Mouse (Mus musculus): ENCODE measurements at regions not wholly inside any gene's neighbourhood (a gene's known extent, or its start where the extent isn't known, plus 50 kb on each side); places are given as distances from the start of the nearest gene placed in this dataset.

DNA sequence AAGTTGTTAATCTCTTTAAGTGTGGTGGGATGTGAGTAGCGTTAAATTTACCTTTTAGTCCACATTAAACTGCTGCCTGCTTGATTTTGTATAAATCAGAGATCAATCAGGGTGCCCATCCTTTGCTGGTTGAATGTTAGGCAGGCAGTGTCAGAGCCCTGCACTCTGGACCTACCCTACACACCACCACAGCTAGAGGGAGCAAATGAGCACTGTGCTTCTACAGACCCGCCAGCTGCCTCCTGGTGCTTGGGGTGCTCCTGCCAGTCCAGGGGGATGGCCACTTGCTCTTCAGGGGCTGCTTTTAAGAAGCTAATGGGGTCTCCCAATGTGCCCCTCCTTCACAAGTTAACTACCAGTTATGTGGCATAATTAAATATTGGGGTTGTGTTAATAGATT is 96.3 kb downstream of the Tex36 start:
- Histone ChIP-seq H3K36me3 (replicated peaks; ENCODE audit: control insufficient read depth, insufficient read depth, low read length) (no peaks in the 10 kb centered on the region), H3K27ac (ENCODE audit: low read depth) (no peak overlapping the region), H3K4me2 (ENCODE audit: low read depth, low read length) (no peak overlapping the region), H3K27me3 (ENCODE audit: control insufficient read depth, insufficient read depth, low read length) (no peaks in the 10 kb centered on the region), H3K9me3 (replicated peaks; ENCODE audit: control insufficient read depth, low read length) (no peaks in the 10 kb centered on the region), H3K4me3 (ENCODE audit: low read depth, low read length) (no peak overlapping the region), H3K4me1 (ENCODE audit: control insufficient read depth, insufficient read depth) (no peaks in the 10 kb centered on the region), H3K9ac (replicated peaks; ENCODE audit: low read depth, low read length) (no peak overlapping the region)
- DNase-seq (ENCODE audit: low spot score) (no peak), ATAC-seq (ENCODE audit: insufficient read depth, low read depth) (no peak)
- TF ChIP-seq EP300 (IDR thresholded peaks at IDR 0.05; ENCODE audit: low read depth) (no peak), CTCF (IDR thresholded peaks at IDR 0.05; ENCODE audit: low read depth) (no peak)
- WGBS, result 73% methylated on average over 2 of the region's 2 CpGs

DNA sequence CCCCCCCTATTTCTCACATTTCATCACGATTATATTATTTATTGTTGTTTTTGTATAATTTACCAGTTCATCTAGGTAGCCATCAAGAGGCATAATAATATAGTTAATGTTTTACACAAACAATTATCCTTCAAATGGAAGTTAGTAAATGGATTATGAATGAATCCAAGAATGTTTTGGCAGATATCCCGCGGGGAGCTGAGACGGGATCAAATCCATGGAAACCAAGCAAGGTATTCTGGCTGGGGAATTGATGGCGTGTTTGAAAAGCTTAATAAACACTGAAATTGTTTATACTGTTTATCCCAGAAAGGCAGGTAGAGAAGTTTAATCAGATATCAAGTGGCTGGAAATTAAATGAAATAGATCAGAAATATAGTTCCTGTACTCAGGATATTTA is 98.0 kb downstream of the Tex36 start:
- TF ChIP-seq EP300 (IDR thresholded peaks at IDR 0.05; ENCODE audit: low read depth) (no peak), CTCF (IDR thresholded peaks at IDR 0.05; ENCODE audit: low read depth) (no peak)
- H3K9ac ChIP-seq (replicated peaks; ENCODE audit: low read depth, low read length), result no peak overlapping the region

DNA sequence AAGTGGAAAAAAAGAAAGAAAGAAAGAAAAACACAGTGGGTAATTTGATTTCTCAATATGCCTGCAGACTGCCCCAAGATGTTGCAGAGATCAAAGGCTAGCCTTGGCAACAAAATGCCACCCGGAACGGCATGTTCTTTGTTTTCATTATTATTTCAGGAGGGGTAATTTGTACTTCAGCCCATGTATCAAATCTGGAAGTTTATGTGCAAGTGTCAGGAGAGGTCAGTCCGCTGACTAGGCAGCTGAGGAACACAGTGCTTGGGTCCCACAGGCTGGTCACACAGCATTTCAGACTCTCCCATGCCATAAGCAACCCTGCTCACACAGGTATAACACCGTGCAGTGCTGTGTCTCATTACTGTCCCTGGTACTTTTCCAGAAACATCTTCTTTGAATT is 99.2 kb downstream of the Tex36 start:
- H3K4me1 ChIP-seq (ENCODE audit: control insufficient read depth, insufficient read depth), result no peaks in the 10 kb centered on the region
- no peaks in the 10 kb centered on the region for H3K9me3 ChIP-seq (replicated peaks; ENCODE audit: control insufficient read depth, low read length)
- WGBS, result 69% methylated on average over 4 of the region's 4 CpGs
- H3K36me3 ChIP-seq (replicated peaks; ENCODE audit: control insufficient read depth, insufficient read depth, low read length), result no peaks in the 10 kb centered on the region
- no peak overlapping the region for H3K4me3 ChIP-seq (ENCODE audit: low read depth, low read length)
- no peak for ATAC-seq (ENCODE audit: insufficient read depth, low read depth)
- no peak for DNase-seq (ENCODE audit: low spot score)
- TF ChIP-seq EP300 (IDR thresholded peaks at IDR 0.05; ENCODE audit: low read depth) (no peak), CTCF (IDR thresholded peaks at IDR 0.05; ENCODE audit: low read depth) (no peak)
- no peak overlapping the region for H3K9ac ChIP-seq (replicated peaks; ENCODE audit: low read depth, low read length)
- H3K4me2 ChIP-seq (ENCODE audit: low read depth, low read length), result no peak overlapping the region
- H3K27ac ChIP-seq (ENCODE audit: low read depth), result no peak overlapping the region
- H3K27me3 ChIP-seq (ENCODE audit: control insufficient read depth, insufficient read depth, low read length), result no peaks in the 10 kb centered on the region

More for the DNA sequence above, 98.0 kb downstream of the Tex36 start:
- Histone ChIP-seq H3K4me1 (ENCODE audit: control insufficient read depth, insufficient read depth) (no peaks in the 10 kb centered on the region), H3K9me3 (replicated peaks; ENCODE audit: control insufficient read depth, low read length) (no peaks in the 10 kb centered on the region), H3K27me3 (ENCODE audit: control insufficient read depth, insufficient read depth, low read length) (no peaks in the 10 kb centered on the region), H3K36me3 (replicated peaks; ENCODE audit: control insufficient read depth, insufficient read depth, low read length) (no peaks in the 10 kb centered on the region), H3K4me2 (ENCODE audit: low read depth, low read length) (no peak overlapping the region), H3K4me3 (ENCODE audit: low read depth, low read length) (no peak overlapping the region), H3K27ac (ENCODE audit: low read depth) (no peak overlapping the region)
- DNase-seq (ENCODE audit: low spot score) (no peak), ATAC-seq (ENCODE audit: insufficient read depth, low read depth) (no peak)
- 86% methylated on average over 5 of the region's 5 CpGs for WGBS

DNA sequence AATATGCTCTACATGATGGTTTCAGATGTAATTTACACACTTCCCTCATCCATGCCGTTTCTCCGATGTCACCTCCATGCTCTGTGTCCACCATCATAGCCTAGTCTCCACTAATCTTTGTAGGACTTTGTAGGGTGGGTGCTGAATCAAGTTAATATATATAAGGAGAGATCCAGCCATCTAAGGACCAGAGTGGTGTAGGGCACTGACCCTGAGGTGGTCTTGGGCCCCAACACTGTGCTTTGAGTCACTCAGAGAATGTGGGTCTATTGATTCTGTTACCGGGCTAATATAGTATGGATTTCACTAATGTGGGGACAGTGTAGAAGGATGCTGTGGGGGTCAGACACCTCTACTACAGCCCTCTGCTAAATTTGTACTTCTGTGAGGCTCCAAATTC is 104.4 kb downstream of the Tex36 start:
- DNase-seq (ENCODE audit: low spot score), result no peak

DNA sequence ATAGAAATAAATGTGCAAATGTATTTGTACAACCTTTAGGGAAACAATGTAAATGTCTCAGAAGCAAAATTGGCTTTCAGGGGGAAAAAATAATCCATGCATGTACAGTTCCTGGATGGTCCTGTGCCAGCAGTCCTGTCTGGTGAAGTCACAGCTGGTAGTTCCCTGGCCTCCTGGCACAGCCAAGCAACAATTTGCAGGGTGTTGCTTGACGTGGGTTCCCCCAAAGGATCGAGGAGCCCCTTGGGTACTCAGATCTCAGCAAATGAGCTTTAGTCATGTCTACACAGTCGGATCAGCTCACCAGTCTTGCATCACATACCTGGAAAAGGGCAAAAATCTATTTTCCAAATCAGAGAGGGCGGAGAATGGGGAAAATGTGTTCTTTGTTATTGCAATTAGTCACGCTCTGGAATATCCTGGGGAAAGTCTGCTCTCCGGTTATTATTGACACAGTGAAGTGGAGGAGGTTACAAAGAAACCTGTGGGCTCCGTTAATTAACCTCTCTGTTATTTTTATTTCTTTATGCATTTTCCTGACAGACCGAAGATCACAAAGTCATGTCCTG is 106.9 kb downstream of the Tex36 start:
- no peaks in the 10 kb centered on the region for H3K27me3 ChIP-seq (ENCODE audit: control insufficient read depth, insufficient read depth, low read length)
- no peaks in the 10 kb centered on the region for H3K9me3 ChIP-seq (replicated peaks; ENCODE audit: control insufficient read depth, low read length)
- no peak overlapping the region for H3K4me2 ChIP-seq (ENCODE audit: low read depth, low read length)
- ATAC-seq (ENCODE audit: insufficient read depth, low read depth), result no peak
- WGBS, result 70% methylated on average over 8 of the region's 8 CpGs
- no peak overlapping the region for H3K4me3 ChIP-seq (ENCODE audit: low read depth, low read length)
- TF ChIP-seq EP300 (IDR thresholded peaks at IDR 0.05; ENCODE audit: low read depth), result no peak
- TF ChIP-seq CTCF (IDR thresholded peaks at IDR 0.05; ENCODE audit: low read depth), result no peak
- H3K9ac ChIP-seq (replicated peaks; ENCODE audit: low read depth, low read length), result no peak overlapping the region
- H3K27ac ChIP-seq (ENCODE audit: low read depth), result no peak overlapping the region
- H3K36me3 ChIP-seq (replicated peaks; ENCODE audit: control insufficient read depth, insufficient read depth, low read length), result no peaks in the 10 kb centered on the region
- DNase-seq (ENCODE audit: low spot score), result no peak
- H3K4me1 ChIP-seq (ENCODE audit: control insufficient read depth, insufficient read depth), result no peaks in the 10 kb centered on the region

More for the DNA sequence above, 104.4 kb downstream of the Tex36 start:
- no peaks in the 10 kb centered on the region for H3K27me3 ChIP-seq (ENCODE audit: control insufficient read depth, insufficient read depth, low read length)
- no peaks in the 10 kb centered on the region for H3K4me1 ChIP-seq (ENCODE audit: control insufficient read depth, insufficient read depth)
- H3K27ac ChIP-seq (ENCODE audit: low read depth), result no peak overlapping the region
- no peak overlapping the region for H3K9ac ChIP-seq (replicated peaks; ENCODE audit: low read depth, low read length)
- TF ChIP-seq CTCF (IDR thresholded peaks at IDR 0.05; ENCODE audit: low read depth), result no peak
- TF ChIP-seq EP300 (IDR thresholded peaks at IDR 0.05; ENCODE audit: low read depth), result no peak
- H3K4me2 ChIP-seq (ENCODE audit: low read depth, low read length), result no peak overlapping the region
- no peak for ATAC-seq (ENCODE audit: insufficient read depth, low read depth)
- no peak overlapping the region for H3K4me3 ChIP-seq (ENCODE audit: low read depth, low read length)
- WGBS, result 97% methylated on average over 3 of the region's 3 CpGs
- H3K36me3 ChIP-seq (replicated peaks; ENCODE audit: control insufficient read depth, insufficient read depth, low read length), result no peaks in the 10 kb centered on the region
- no peaks in the 10 kb centered on the region for H3K9me3 ChIP-seq (replicated peaks; ENCODE audit: control insufficient read depth, low read length)

DNA sequence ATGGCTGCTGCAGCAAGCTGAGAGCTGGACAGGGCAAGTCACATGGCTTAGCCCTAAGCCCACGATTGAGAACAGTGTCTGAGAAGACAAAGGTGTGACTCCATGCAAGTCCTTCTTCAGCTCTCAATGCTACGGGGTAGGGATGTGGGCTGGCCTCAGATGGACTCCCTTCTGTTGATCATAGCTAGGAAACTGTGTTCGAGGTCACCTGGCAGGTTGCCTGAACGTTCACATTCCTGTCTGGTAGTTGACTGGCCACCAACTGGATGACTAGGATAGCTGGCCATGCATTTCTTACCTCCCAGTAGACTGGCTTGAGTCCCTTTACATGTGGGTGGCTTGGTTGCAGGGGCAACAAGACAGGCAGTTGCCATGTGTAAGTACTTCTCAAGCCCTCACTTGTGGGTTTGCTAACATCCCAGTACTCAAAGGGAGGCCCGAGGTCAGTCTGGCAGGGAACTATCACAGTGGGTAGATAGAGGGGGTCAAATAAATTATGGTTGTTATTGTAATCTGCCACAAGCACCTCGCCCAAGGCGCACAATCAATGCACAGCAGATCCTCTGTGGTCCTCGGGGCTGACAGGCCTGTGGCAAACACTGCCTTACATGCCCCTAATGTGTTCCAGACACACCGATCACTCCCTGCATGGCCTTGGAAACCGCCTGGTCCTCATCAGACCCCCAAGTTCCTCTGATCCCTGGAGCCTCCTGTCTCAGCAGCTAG is 107.5 kb downstream of the Tex36 start:
- Histone ChIP-seq H3K4me2 (ENCODE audit: low read depth, low read length) (no peak overlapping the region), H3K27me3 (ENCODE audit: control insufficient read depth, insufficient read depth, low read length) (no peaks in the 10 kb centered on the region), H3K9ac (replicated peaks; ENCODE audit: low read depth, low read length) (no peak overlapping the region), H3K4me3 (ENCODE audit: low read depth, low read length) (no peak overlapping the region), H3K4me1 (ENCODE audit: control insufficient read depth, insufficient read depth) (no peaks in the 10 kb centered on the region), H3K9me3 (replicated peaks; ENCODE audit: control insufficient read depth, low read length) (no peaks in the 10 kb centered on the region), H3K27ac (ENCODE audit: low read depth) (no peak overlapping the region), H3K36me3 (replicated peaks; ENCODE audit: control insufficient read depth, insufficient read depth, low read length) (no peaks in the 10 kb centered on the region)
- TF ChIP-seq CTCF (IDR thresholded peaks at IDR 0.05; ENCODE audit: low read depth), result no peak
- no peak for TF ChIP-seq EP300 (IDR thresholded peaks at IDR 0.05; ENCODE audit: low read depth)
- DNase-seq (ENCODE audit: low spot score) (no peak), ATAC-seq (ENCODE audit: insufficient read depth, low read depth) (no peak)
- WGBS, result 64% methylated on average over 10 of the region's 10 CpGs

Measured in heart, postnatal 0 days (tissue).